ENCODE assay signal across 26 mouse cellular contexts in genomic region chr2:128871656-128872055, GRCm38 (mm10). TPM values are rescaled to one million over a fixed set of nuclear protein-coding genes. Genes with fewer than 3 reads are reported as not detected.
DNase-seq lines count a peak whose midpoint lies in the region; TF ChIP-seq lines count a peak whose summit lies in the region.
"Had no signal": no experiment of that assay in that cellular context is flagged by ENCODE, and none has a peak within 500 bp of the region (broad histone marks: within the 10 kb centered on the region; RNA-seq: fewer than 3 reads in every experiment).

No protein-coding gene starts in this region.

- no peaks in the 10 kb centered on the region for H3K27me3 ChIP-seq in kidney, adult 2 months (replicated peaks; ENCODE audit: control insufficient read depth, insufficient read depth, low read length)
- H3K27me3 ChIP-seq: forebrain, embryonic 15.5 days; hindbrain, embryonic 13.5 days; limb, embryonic 15.5 days; liver, embryonic 13.5 days; midbrain, embryonic 13.5 days; Patski; stomach, embryonic 15.5 days had no signal

- no peaks in the 10 kb centered on the region for H3K36me3 ChIP-seq in kidney, adult 2 months (ENCODE audit: control insufficient read depth, insufficient read depth, low read length)
- H3K36me3 ChIP-seq: forebrain, embryonic 10.5 days; forebrain, embryonic 15.5 days; hindbrain, embryonic 13.5 days; limb, embryonic 10.5 days; limb, embryonic 15.5 days; liver, embryonic 13.5 days; midbrain, embryonic 13.5 days; stomach, embryonic 15.5 days had no signal

- peak; percentile 20 for DNase-seq in gastrocnemius, adult 18-20 months (ENCODE audit: low spot score)
- DNase-seq in gastrocnemius, postnatal 4 days (ENCODE audit: low spot score in 2 of 2) = no peak
- peak; percentile 12 for DNase-seq in kidney, adult 2 months
- no peak for DNase-seq in kidney, postnatal 25 days
- DNase-seq in gonadal fat pad, adult 2 months (ENCODE audit: low read depth) = peak; percentile 37
- no peak for DNase-seq in adrenal gland, adult 18-20 months (ENCODE audit: low spot score in 2 of 2)
- DNase-seq in urinary bladder, postnatal 25 days (ENCODE audit: low spot score) = no peak
- DNase-seq: adrenal gland, postnatal 25 days; cerebellum, adult 18-20 months; cerebellum, postnatal 25 days; heart, postnatal 4 days; kidney, adult 9 months; kidney, postnatal 10 days; layer of hippocampus, adult 9-11 months; liver, embryonic 13.5 days; lung, adult 18-20 months had no signal

- WGBS in kidney, adult 2 months = 56% methylated on average over 8 of the region's 8 CpGs

- TF ChIP-seq POLR2A in kidney, adult 2 months (IDR thresholded peaks at IDR 0.05; ENCODE audit: low read depth, low read length) = no peak

- no peak for TF ChIP-seq CTCF in kidney, adult 2 months (conservative IDR thresholded peaks at IDR 0.05; ENCODE audit: insufficient read depth, insufficient read length, low read depth, low read length)

- no peak overlapping the region for H3K27ac ChIP-seq in kidney, adult 2 months (ENCODE audit: insufficient read depth, low read depth, low read length)
- H3K27ac ChIP-seq: forebrain, embryonic 10.5 days; forebrain, embryonic 15.5 days; hindbrain, embryonic 13.5 days; limb, embryonic 10.5 days; limb, embryonic 15.5 days; liver, embryonic 13.5 days; macrophage; midbrain, embryonic 13.5 days; stomach, embryonic 15.5 days had no signal

- no peaks in the 10 kb centered on the region for H3K4me1 ChIP-seq in kidney, adult 2 months (ENCODE audit: control insufficient read depth, insufficient read depth, low read length)
- H3K4me1 ChIP-seq: forebrain, embryonic 15.5 days; hindbrain, embryonic 13.5 days; limb, embryonic 15.5 days; liver, embryonic 13.5 days; midbrain, embryonic 13.5 days; stomach, embryonic 15.5 days had no signal

- H3K4me3 ChIP-seq in kidney, adult 2 months (ENCODE audit: insufficient read depth, low read depth, low read length) = no peak overlapping the region
- H3K4me3 ChIP-seq: forebrain, embryonic 10.5 days; forebrain, embryonic 15.5 days; hindbrain, embryonic 13.5 days; limb, embryonic 10.5 days; limb, embryonic 15.5 days; liver, embryonic 13.5 days; midbrain, embryonic 13.5 days; stomach, embryonic 15.5 days had no signal

RNA-seq across cellular contexts. Expression of gene Fbln7, which starts 8.9 kb away (rescaled TPM):
- total RNA-seq in gastrocnemius, adult 18-20 months (2021) = 1 to 10 TPM; 2.0 to 3.1 TPM
- total RNA-seq in gastrocnemius, postnatal 4 days (2021) = 1 to 10 TPM; 8.5 to 9.0 TPM
- 15.5 and 17.0 TPM in 2 replicates for polyA plus RNA-seq in kidney, adult 2 months (2012; rRNA removed)
- 3.2 and 4.3 TPM in 2 replicates for polyA plus RNA-seq in gonadal fat pad, adult 2 months (2012; rRNA removed)
- 1 to 10 TPM; 4.9 to 5.2 TPM for total RNA-seq in adrenal gland, adult 18-20 months (2021)
- total RNA-seq: megakaryocyte-erythroid progenitor cell, adult 5-6 weeks had no signal
- polyA plus RNA-seq: macrophage had no signal

RNA-seq across cellular contexts. Expression of gene Tmem87b, which starts 53.7 kb away (rescaled TPM):
- total RNA-seq in gastrocnemius, adult 18-20 months (2021) = 10 to 100 TPM; 13.3 to 14.9 TPM
- total RNA-seq in gastrocnemius, postnatal 4 days (2021) = 10 to 100 TPM; 20.5 to 23.0 TPM
- 13.8 and 14.1 TPM in 2 replicates for polyA plus RNA-seq in kidney, adult 2 months (2012; rRNA removed)
- 24.5 and 26.3 TPM in 2 replicates for polyA plus RNA-seq in gonadal fat pad, adult 2 months (2012; rRNA removed)
- total RNA-seq in adrenal gland, adult 18-20 months (2021) = 10 to 100 TPM; 24.6 to 37.8 TPM

Comparison
In these comparisons a context has a peak if more than half of its experiments do, and no peak if none do; other contexts are left out.
1. DNase-seq: peak in gastrocnemius, adult 18-20 months (single experiment), kidney, adult 2 months (single experiment) and gonadal fat pad, adult 2 months (single experiment); none in gastrocnemius, postnatal 4 days (0 of 2), kidney, postnatal 25 days (0 of 2), adrenal gland, adult 18-20 months (0 of 2) and urinary bladder, postnatal 25 days (single experiment).